Mouse (Mus musculus) spleen, adult 2 months (tissue): ENCODE measurements around the gene Tmem150b. TPM values are rescaled to one million over a fixed set of nuclear protein-coding genes. Genes with fewer than 3 reads are reported as not detected.

ENCODE experiments used
- DNase-seq, 2 experiments: peaks; one replicate each; pipeline versions ENCODE4 v3.0.0 to v3.0.0-alpha.2; 2012 to 2021; ENCODE audit warnings: low spot score in 2 of 2, low read depth in 1 of 2
- H3K27ac ChIP-seq: fragments of 200-500 bp; 2 replicates; pipeline ENCODE4 v1.5.1; 2012; ENCODE audit warnings: low read length, inconsistent platforms; ENCODE audit not compliant: insufficient read depth
- H3K27me3 ChIP-seq: fragments of 200-500 bp; 2 replicates; pipeline ENCODE4 v1.6.1; 2012; ENCODE audit warnings: mild to moderate bottlenecking, moderate library complexity, low read length, inconsistent platforms; ENCODE audit not compliant: control insufficient read depth, insufficient read depth
- H3K36me3 ChIP-seq: fragments of 200-500 bp; 2 replicates; pipeline ENCODE4 v1.6.1; 2012; ENCODE audit warnings: mild to moderate bottlenecking, low read length, inconsistent platforms; ENCODE audit not compliant: control insufficient read depth, insufficient read depth
- H3K4me1 ChIP-seq: fragments of 200-500 bp; 2 replicates; pipeline ENCODE4 v1.6.1; 2011; ENCODE audit warnings: inconsistent platforms; ENCODE audit not compliant: control insufficient read depth, insufficient read depth, insufficient read length
- H3K4me3 ChIP-seq: fragments of 200-500 bp; 2 replicates; pipeline ENCODE4 v1.5.1; 2011; ENCODE audit warnings: mild to moderate bottlenecking, inconsistent platforms; ENCODE audit not compliant: insufficient read depth, insufficient read length; ENCODE audit errors: extremely low read depth
- CTCF ChIP-seq: fragments of 200-500 bp; IDR thresholded peaks from 2 replicates; pipeline ENCODE4 v1.5.1; 2011; ENCODE audit warnings: mild to moderate bottlenecking, inconsistent platforms; ENCODE audit not compliant: insufficient read depth, insufficient read length, insufficient replicate concordance; ENCODE audit errors: extremely low read depth
- POLR2A ChIP-seq: fragments of 200-500 bp; IDR thresholded peaks from 2 replicates; pipeline ENCODE4 v1.6.1; 2011; ENCODE audit warnings: low read depth, low read length, inconsistent platforms
- WGBS: fragments of 180-500 bp; shearing (Covaris S2); methylation state at CpG from one replicate; pipeline ENCODE4 v1.1.7; 2018; 5-methylcytosine and 5-hydroxymethylcytosine counted together
- polyA plus RNA-seq: library from polyadenylated mRNA; depleted of rRNA; stranded (reverse); fragments of >200 nt; gene quantifications from 2 replicates; pipeline ENCODE4 v1.2.3, GENCODE M21; 2012

Gene Tmem150b
- polyA plus RNA-seq, 1 experiment: 3.8 TPM

GRCm38 (mm10) chr7:4741672-4742481 is 16.8 kb upstream of the Tmem150b start:
- 93% methylated on average over 21 of the region's 21 CpGs for WGBS
- TF ChIP-seq CTCF (no peak), POLR2A (no peak)
- H3K4me3 ChIP-seq: no peak overlapping the region
- no peak for DNase-seq
- H3K36me3 ChIP-seq: peaks cover 7% of the 10 kb centered on the region
- H3K27me3 ChIP-seq: no peaks in the 10 kb centered on the region
- H3K4me1 ChIP-seq: peaks cover 7% of the 10 kb centered on the region; the same call in 1 of the 2 replicates
- no peak overlapping the region for H3K27ac ChIP-seq

GRCm38 (mm10) chr7:4741151-4741550 is 16.1 kb upstream of the Tmem150b start:
- TF ChIP-seq CTCF: no peak
- TF ChIP-seq POLR2A: no peak
- peaks cover 7% of the 10 kb centered on the region; the same call in 1 of the 2 replicates for H3K4me1 ChIP-seq
- peak overlapping the region; percentile 90 for H3K4me3 ChIP-seq
- peaks cover 1% of the 10 kb centered on the region for H3K36me3 ChIP-seq
- DNase-seq: no peak
- 24% methylated on average over 4 of the region's 4 CpGs for WGBS
- H3K27ac ChIP-seq: no peak overlapping the region
- no peaks in the 10 kb centered on the region for H3K27me3 ChIP-seq

- TF ChIP-seq CTCF (no peak), POLR2A (no peak)
- H3K4me1 ChIP-seq: peaks cover 7% of the 10 kb centered on the region; the same call in 1 of the 2 replicates
- H3K4me3 ChIP-seq: peak overlapping the region; percentile 90
- no peaks in the 10 kb centered on the region; the same call in 1 of the 2 replicates for H3K36me3 ChIP-seq
- WGBS: under 1% methylated on average over 14 of the region's 14 CpGs
- H3K27me3 ChIP-seq: no peaks in the 10 kb centered on the region
- H3K27ac ChIP-seq: peak overlapping the region; percentile 82
- no peak for DNase-seq
These were observed 15.3 kb upstream of the Tmem150b start for GRCm38 (mm10) chr7:4740309-4740727.

- Histone ChIP-seq H3K27ac (peak within 1 kb of the TSS; percentile 84), H3K27me3 (no peaks in the 10 kb centered on the region), H3K36me3 (no peaks in the 10 kb centered on the region; the same call in 1 of the 2 replicates), H3K4me3 (peak within 1 kb of the TSS; percentile 90), H3K4me1 (peaks cover 7% of the 10 kb centered on the region; the same call in 1 of the 2 replicates)
- TF ChIP-seq CTCF: no peak
- TF ChIP-seq POLR2A: peak; percentile 88
- WGBS: under 1% methylated on average over 39 of the region's 44 CpGs
- DNase-seq: peak; percentile 97 to 100
These were observed 14.7 kb upstream of the Tmem150b start, which contains the start of gene Kmt5c for GRCm38 (mm10) chr7:4739544-4740275. Gene Kmt5c, plus strand, starts transcription at chr7:4740115.

- 57% methylated on average over 10 of the region's 10 CpGs for WGBS
- Histone ChIP-seq H3K36me3 (no peaks in the 10 kb centered on the region; the same call in 1 of the 2 replicates), H3K27ac (peak overlapping the region; percentile 84), H3K4me3 (peak overlapping the region; percentile 49), H3K4me1 (peaks cover 7% of the 10 kb centered on the region; the same call in 1 of the 2 replicates), H3K27me3 (no peaks in the 10 kb centered on the region)
- no peak for DNase-seq
- TF ChIP-seq POLR2A (no peak), CTCF (no peak)
These were observed 14.0 kb upstream of the Tmem150b start for GRCm38 (mm10) chr7:4739041-4739543.

GRCm38 (mm10) chr7:4732968-4733392 is 7.9 kb upstream of the Tmem150b start:
- no peak overlapping the region for H3K4me3 ChIP-seq
- H3K27ac ChIP-seq: no peak overlapping the region
- no peak for DNase-seq
- no peaks in the 10 kb centered on the region for H3K27me3 ChIP-seq
- WGBS: 73% methylated on average over 6 of the region's 6 CpGs
- H3K36me3 ChIP-seq: no peaks in the 10 kb centered on the region
- no peaks in the 10 kb centered on the region; the same call in 1 of the 2 replicates for H3K4me1 ChIP-seq
- TF ChIP-seq CTCF (no peak), POLR2A (no peak)

- no peak for DNase-seq
These were observed 6.0 kb upstream of the Tmem150b start for GRCm38 (mm10) chr7:4731090-4731489.

More at GRCm38 (mm10) chr7:4731090-4731489, 6.0 kb upstream of the Tmem150b start:
- H3K4me3 ChIP-seq: no peak overlapping the region
- no peaks in the 10 kb centered on the region for H3K27me3 ChIP-seq
- H3K27ac ChIP-seq: no peak overlapping the region
- H3K4me1 ChIP-seq: no peaks in the 10 kb centered on the region; the same call in 1 of the 2 replicates
- WGBS: 51% methylated on average over 5 of the region's 5 CpGs
- H3K36me3 ChIP-seq: no peaks in the 10 kb centered on the region
- TF ChIP-seq CTCF: no peak
- TF ChIP-seq POLR2A: no peak
